Mouse (Mus musculus): ENCODE results near the gene Mettl8. TPM values are rescaled to one million over a fixed set of nuclear protein-coding genes. Genes with fewer than 3 reads are reported as not detected.

Gene Mettl8
- polyA plus RNA-seq (2016; fragmentation: Nextera tagmentation; extraction: Ambion mirVana): 22.9 and 23.1 TPM in 2 replicates

DNA sequence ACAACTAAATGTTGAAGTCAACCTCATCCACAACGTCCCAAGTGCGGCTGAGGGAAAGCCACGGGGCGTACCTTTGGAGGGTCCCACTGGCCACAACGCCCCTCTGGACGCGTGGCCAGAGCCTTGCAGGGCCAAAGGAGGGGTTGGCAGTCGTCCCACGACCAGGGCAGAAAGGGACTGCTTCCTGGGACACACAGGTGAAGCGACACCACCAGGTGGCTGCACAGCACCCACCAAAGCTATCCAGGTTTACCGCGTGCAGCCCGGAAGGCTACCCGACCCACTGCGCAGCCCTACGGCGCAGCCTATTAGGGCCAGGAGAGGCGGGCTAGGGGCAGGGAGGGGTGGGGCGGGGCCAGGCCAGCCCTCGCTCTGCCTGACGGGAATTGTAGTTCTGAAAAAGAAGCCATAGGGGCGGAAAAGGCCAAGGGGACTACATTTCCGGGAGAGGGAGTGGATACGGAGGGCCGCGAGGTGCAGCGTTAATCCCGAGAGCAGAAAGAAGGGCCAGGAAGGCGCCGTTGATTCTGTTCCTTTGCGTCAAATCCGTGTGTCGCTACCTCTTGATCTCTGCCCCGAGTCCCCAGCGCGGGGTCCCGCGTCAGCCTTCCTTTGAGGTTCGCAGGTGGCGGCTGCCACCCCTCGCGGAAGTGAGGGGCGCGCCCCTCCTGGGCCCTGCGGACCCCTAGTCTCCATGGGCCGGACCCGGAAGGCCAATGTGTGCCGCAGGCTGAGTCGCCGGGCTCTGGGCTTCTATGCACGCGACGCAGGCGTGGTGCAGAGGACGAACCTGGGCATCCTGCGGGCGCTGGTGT lies at the start of gene Mettl8, which contains the start of gene Dcaf17:
Gene Mettl8 (minus strand): TSS at position 284 of the 815 bp plus-strand sequence.
Gene Dcaf17 (plus strand): TSS at position 29 of the 815 bp plus-strand sequence.
- Histone ChIP-seq H3K27ac (peak within 1 kb of the TSS; percentile 88), H3K36me3 (peaks cover 14% of the 10 kb centered on the region), H3K9me3 (replicated peaks) (no peaks in the 10 kb centered on the region), H3K4me3 (peak within 1 kb of the TSS; percentile 67), H3K4me1 (peaks cover 6% of the 10 kb centered on the region; the same call in 1 of the 2 replicates), H3K27me3 (ENCODE audit: low read depth, poor library complexity, severe bottlenecking) (no peaks in the 10 kb centered on the region)
- DNase-seq (ENCODE audit: low spot score): peak; percentile 96
- WGBS: under 1% methylated on average over 57 of the region's 57 CpGs

DNA sequence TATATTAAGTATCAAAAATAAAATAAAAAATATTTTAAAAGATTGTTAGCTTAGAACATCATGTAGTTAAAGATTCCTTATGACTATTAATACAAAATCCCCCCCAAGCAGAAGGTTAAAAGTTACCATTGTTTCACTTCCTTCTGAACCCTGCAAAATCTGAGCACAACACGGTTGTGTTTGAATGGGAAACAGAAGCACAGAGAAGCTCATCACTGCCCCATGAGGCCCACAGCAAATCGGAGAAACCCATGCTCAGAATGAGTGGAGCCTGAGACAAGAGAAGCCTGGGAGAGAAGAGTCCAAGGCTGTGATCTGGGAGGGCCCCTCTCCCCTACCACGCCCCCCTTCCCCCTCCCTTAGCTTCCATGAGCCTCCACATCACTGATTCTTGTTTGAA lies 49.3 kb upstream of the Mettl8 start:
- Histone ChIP-seq H3K27ac (no peak overlapping the region), H3K27me3 (ENCODE audit: low read depth, poor library complexity, severe bottlenecking) (no peaks in the 10 kb centered on the region), H3K36me3 (peaks cover 3% of the 10 kb centered on the region), H3K4me3 (no peak overlapping the region), H3K9me3 (replicated peaks) (no peaks in the 10 kb centered on the region), H3K4me1 (no peaks in the 10 kb centered on the region)
- DNase-seq (ENCODE audit: low spot score): no peak
- 81% methylated on average over 3 of the region's 3 CpGs for WGBS

DNA sequence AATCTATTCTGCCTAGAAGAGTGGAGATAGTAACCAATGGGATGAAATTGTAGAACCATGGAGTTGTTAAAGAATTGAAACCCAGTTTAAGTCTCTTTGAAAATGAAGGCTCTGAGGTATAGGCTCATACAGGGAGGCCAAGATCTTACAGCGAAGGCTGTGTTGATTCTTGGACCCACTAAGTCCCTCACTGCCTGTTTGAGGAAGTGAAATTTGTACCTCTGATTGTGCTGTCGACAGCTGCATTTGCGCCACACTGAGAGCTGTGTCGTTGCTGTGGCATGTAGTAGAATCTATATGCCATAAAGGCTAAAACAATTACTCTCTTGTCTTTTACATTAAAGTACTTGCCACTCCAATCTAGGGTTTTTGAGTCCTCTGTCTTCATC lies 47.9 kb upstream of the Mettl8 start:
- Histone ChIP-seq H3K4me3 (no peak overlapping the region), H3K27ac (no peak overlapping the region), H3K4me1 (no peaks in the 10 kb centered on the region), H3K36me3 (peaks cover 8% of the 10 kb centered on the region), H3K9me3 (replicated peaks) (no peaks in the 10 kb centered on the region), H3K27me3 (ENCODE audit: low read depth, poor library complexity, severe bottlenecking) (no peaks in the 10 kb centered on the region)
- no peak for DNase-seq (ENCODE audit: low spot score)
- WGBS: 90% methylated on average over 4 of the region's 4 CpGs

DNA sequence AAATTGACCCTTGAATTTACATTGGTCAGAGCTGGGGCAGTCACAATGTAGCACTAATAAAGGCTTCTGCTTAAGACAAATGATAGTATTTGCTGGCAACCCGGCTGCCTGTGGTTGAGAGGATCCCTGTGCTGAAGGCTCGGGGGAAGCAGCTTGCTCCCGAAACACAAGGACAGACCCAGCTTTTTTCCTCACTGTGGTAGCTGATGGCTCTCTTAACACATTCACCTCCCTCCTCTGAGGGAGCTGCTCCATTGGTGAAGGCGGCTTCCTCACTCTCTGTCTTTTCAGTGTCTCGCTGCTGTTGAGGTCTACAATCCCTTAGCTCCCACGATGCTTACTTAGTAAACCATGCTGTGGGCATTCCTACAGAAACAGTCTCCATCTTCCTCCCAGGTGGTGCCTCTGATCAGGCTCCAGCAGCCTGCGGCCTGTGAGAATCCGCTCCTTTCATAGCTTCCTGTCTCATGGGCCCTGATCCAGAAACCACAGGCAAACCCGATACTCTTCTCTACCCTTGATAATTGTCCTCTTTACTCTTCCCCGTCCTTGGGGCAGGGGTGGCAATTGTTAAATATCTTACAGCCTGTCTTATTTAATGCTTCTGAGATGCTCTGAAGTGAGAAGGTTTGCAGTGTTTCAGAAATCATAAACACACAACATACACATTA lies 47.4 kb upstream of the Mettl8 start:
- no peak overlapping the region for H3K4me3 ChIP-seq
- no peak for DNase-seq (ENCODE audit: low spot score)
- H3K27ac ChIP-seq: no peak overlapping the region
- peaks cover 8% of the 10 kb centered on the region for H3K36me3 ChIP-seq
- 88% methylated on average over 10 of the region's 10 CpGs for WGBS
- H3K9me3 ChIP-seq (replicated peaks): no peaks in the 10 kb centered on the region
- no peaks in the 10 kb centered on the region for H3K4me1 ChIP-seq
- no peaks in the 10 kb centered on the region for H3K27me3 ChIP-seq (ENCODE audit: low read depth, poor library complexity, severe bottlenecking)

DNA sequence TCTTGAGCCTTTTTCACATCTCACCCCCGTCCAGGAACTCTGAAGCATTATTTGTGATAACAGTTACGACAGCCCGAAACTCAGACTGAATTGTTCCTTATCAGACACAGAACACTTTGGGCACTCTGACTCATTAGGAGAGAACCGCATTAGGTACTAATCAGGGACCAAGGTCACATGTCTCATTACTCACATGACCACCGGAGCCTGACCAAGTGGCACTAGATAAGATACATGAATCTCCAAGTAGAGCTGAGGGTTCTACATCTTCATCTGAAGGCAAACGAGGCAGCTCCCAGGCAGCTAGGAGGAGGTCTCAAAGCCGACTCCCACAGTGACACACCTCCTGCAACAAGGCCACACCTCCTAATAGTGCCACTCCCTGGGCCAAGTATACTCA lies 40.8 kb upstream of the Mettl8 start:
- H3K9me3 ChIP-seq (replicated peaks): no peaks in the 10 kb centered on the region
- no peak overlapping the region for H3K27ac ChIP-seq
- DNase-seq (ENCODE audit: low spot score): no peak
- peaks cover 23% of the 10 kb centered on the region for H3K36me3 ChIP-seq
- no peak overlapping the region for H3K4me3 ChIP-seq
- no peaks in the 10 kb centered on the region for H3K27me3 ChIP-seq (ENCODE audit: low read depth, poor library complexity, severe bottlenecking)
- no peaks in the 10 kb centered on the region for H3K4me1 ChIP-seq
- WGBS: 80% methylated on average over 7 of the region's 7 CpGs

DNA sequence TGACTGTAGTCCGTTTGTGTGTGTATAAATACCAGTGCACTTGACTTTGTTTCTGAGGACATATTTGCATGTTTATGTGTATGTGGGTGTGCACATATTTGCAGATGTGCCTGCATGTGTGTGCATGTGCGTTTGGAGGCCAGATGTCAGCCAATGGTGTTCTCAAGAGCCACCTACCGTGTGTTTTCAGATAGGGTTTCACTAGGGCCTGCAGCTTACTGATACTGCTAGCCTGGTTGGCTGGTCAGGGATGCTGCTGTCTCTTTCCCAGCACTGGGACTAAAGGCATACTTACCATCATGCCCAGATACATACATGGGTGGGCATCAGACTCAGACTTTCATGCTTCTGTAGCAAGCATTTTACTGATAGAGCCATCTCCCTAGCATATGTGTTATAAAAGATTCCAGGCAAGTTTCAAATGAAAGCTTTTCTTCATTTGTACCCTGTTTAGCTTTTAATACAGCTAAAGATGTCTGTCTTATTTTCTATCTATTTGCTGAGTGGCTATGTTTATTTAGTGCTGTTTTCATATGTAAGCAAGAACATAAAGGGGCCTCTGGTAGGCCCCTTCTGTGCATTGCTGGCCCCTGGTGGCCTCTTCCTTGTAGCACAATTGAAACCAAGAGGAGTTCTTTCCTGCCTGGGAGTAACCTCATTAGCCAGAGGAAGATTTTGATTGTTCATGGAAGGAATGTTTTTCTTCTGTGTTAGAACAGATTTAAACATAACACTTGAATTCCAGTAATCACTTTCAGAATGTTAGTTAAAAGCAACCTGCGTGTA lies 35.5 kb upstream of the Mettl8 start:
- WGBS: 89% methylated on average over 4 of the region's 4 CpGs
- no peak overlapping the region for H3K27ac ChIP-seq
- no peaks in the 10 kb centered on the region for H3K4me1 ChIP-seq
- peaks cover 52% of the 10 kb centered on the region for H3K36me3 ChIP-seq
- H3K27me3 ChIP-seq (ENCODE audit: low read depth, poor library complexity, severe bottlenecking): no peaks in the 10 kb centered on the region
- H3K4me3 ChIP-seq: no peak overlapping the region
- no peak for DNase-seq (ENCODE audit: low spot score)
- H3K9me3 ChIP-seq (replicated peaks): no peaks in the 10 kb centered on the region

DNA sequence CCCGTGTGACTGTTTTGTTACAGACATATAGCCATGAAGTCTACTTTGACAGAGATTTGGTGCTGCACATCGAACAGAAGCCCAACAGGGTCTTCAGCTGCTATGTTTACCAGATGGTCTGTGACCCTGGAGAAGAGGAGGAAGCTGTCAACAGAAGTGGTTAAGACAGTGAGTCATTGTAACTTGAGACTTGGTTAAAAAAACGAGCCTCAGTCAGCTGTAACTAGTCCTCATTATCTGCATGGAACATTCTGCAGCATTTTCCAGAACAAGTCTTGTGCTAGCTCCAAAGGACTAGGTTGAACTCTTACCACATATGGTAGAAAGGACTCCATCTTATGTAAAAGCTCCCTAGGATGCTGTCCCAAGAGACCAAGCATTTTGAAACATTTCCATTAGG lies 34.4 kb upstream of the Mettl8 start:
- peaks cover 52% of the 10 kb centered on the region for H3K36me3 ChIP-seq
- 70% methylated on average over 3 of the region's 3 CpGs for WGBS

DNA sequence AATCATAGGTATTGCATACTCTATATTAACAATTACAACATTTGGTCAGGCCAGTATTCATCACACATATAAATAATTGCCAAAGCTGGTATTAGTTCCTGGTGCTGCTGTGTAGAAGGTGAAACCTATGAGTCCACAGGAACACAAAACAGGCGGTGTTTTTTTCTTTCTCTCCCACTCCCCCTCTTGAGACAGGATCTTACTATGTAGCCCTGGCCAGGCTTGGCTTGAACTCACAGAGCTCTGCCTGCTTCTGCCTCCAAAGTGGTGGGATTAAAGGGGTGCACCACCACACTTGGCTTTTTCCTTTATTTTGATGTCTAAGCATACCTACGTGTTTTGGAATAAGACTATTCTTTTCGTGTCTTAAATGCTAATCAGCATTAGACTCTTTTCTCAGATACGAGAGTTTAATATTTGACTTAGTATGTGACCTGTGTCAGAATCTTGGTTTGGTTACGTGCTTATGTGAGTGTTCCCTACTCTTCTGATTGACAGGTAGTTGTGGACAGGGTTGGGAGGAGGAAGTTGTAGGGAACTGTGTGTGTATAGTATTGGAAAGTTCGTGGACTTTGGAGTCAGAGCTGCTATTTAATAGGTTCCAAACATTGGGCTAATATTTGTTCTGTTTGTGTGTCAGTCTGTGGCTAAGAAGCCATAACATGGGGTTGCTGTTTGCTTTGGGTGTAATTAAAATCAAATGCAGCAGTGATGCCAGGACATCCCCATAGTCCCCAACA lies 28.2 kb upstream of the Mettl8 start:
- Histone ChIP-seq H3K36me3 (peaks cover 43% of the 10 kb centered on the region), H3K27ac (no peak overlapping the region), H3K4me1 (no peaks in the 10 kb centered on the region), H3K9me3 (replicated peaks) (no peaks in the 10 kb centered on the region), H3K4me3 (no peak overlapping the region), H3K27me3 (ENCODE audit: low read depth, poor library complexity, severe bottlenecking) (no peaks in the 10 kb centered on the region)
- DNase-seq (ENCODE audit: low spot score): no peak
- WGBS: 93% methylated on average over 6 of the region's 6 CpGs

More for the DNA sequence above, 34.4 kb upstream of the Mettl8 start:
- no peak overlapping the region for H3K27ac ChIP-seq
- H3K4me1 ChIP-seq: no peaks in the 10 kb centered on the region
- no peaks in the 10 kb centered on the region for H3K27me3 ChIP-seq (ENCODE audit: low read depth, poor library complexity, severe bottlenecking)
- H3K9me3 ChIP-seq (replicated peaks): no peaks in the 10 kb centered on the region
- no peak overlapping the region for H3K4me3 ChIP-seq
- no peak for DNase-seq (ENCODE audit: low spot score)

DNA sequence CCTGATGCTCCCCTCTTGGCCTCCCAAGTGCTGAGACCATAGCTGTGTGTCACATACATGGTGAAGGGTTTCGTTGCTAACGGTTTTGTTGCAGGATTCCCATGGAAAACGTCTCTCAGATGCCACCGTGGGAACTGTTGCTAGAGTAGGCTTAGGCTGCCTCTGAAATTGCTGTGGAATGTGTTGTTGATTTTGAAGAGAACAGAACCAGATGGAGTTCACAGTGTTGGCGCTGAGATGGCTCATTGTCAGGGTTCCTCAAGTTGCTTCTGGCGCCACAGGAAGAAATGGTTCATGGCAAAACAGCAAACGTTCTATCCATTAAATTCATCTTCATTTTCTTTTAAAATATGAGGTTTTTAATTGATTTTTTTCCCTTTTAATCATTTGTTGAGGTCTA lies 27.0 kb upstream of the Mettl8 start:
- no peak overlapping the region for H3K4me3 ChIP-seq
- H3K9me3 ChIP-seq (replicated peaks): no peaks in the 10 kb centered on the region
- H3K27ac ChIP-seq: no peak overlapping the region
- WGBS: 91% methylated on average over 7 of the region's 7 CpGs
- DNase-seq (ENCODE audit: low spot score): no peak
- no peaks in the 10 kb centered on the region for H3K27me3 ChIP-seq (ENCODE audit: low read depth, poor library complexity, severe bottlenecking)
- peaks cover 32% of the 10 kb centered on the region for H3K36me3 ChIP-seq
- no peaks in the 10 kb centered on the region for H3K4me1 ChIP-seq

DNA sequence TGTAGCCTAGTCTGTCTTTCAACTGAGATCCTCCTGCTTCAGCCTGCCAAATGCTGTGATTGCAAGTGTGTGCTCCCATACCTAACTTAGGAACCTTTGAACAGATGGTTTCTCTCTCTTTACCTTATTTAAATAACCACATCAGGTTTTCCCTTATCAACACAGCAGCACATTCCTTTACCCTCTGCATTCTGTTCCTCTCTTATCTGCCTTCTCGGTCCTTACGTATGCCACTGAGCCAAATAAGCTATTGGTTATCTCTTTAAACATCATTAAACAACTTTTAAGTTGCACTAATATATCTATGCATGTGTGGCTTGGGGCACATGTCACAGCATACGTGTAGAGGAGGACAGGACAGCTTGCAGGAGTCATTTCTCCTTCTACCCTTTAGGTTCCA lies 18.4 kb upstream of the Mettl8 start:
- 95% methylated on average over 3 of the region's 3 CpGs for WGBS

DNA sequence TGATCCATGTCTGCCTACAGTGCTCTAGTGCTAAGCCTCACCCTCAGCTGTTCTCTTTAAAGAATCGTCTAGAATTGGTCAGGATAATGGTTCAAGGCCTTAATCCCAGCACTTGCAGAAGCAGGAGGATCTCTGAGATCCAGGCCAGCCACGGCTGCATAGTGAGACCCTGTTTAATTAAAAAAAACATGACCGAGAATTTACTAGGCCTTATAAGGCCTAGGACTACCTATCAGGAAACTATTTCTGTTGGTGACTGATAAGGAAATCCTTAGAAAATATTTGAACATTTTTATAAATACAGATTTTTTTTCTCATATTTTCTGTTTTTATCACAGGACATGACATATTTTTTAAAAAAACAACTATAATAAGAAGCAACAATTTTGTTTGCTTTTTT lies 17.9 kb upstream of the Mettl8 start:
- Histone ChIP-seq H3K4me1 (no peaks in the 10 kb centered on the region), H3K4me3 (no peak overlapping the region), H3K36me3 (peaks cover 14% of the 10 kb centered on the region), H3K27ac (no peak overlapping the region), H3K9me3 (replicated peaks) (no peaks in the 10 kb centered on the region), H3K27me3 (ENCODE audit: low read depth, poor library complexity, severe bottlenecking) (no peaks in the 10 kb centered on the region)
- 90% methylated on average over 3 of the region's 3 CpGs for WGBS
- DNase-seq (ENCODE audit: low spot score): no peak

More for the DNA sequence above, 18.4 kb upstream of the Mettl8 start:
- no peaks in the 10 kb centered on the region for H3K9me3 ChIP-seq (replicated peaks)
- H3K27me3 ChIP-seq (ENCODE audit: low read depth, poor library complexity, severe bottlenecking): no peaks in the 10 kb centered on the region
- no peak overlapping the region for H3K27ac ChIP-seq
- H3K4me1 ChIP-seq: no peaks in the 10 kb centered on the region
- peaks cover 14% of the 10 kb centered on the region for H3K36me3 ChIP-seq
- H3K4me3 ChIP-seq: no peak overlapping the region
- no peak for DNase-seq (ENCODE audit: low spot score)

DNA sequence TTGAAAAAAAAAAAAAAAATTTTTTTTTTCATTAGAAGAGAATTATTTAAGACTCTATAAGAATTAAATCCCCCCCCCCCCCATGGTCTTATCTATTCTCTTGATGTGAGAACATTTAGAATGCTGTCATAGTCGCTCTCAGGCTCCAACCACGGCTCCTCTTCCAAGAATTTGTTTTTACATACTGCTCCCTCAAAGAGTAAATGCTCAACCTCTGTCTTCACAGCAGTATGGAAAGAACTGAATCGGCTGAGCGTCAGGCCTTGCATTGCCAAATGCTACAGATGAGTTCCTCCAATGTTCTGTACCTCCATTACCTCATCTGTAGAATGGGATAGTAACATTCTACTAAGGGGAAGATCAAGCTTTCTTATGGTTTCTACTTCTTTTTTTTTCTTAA lies 16.2 kb upstream of the Mettl8 start:
- no peak for DNase-seq (ENCODE audit: low spot score)
- WGBS: 94% methylated on average over 4 of the region's 4 CpGs

More for the DNA sequence above, 16.2 kb upstream of the Mettl8 start:
- Histone ChIP-seq H3K36me3 (peaks cover 14% of the 10 kb centered on the region), H3K4me1 (no peaks in the 10 kb centered on the region), H3K9me3 (replicated peaks) (no peaks in the 10 kb centered on the region), H3K27me3 (ENCODE audit: low read depth, poor library complexity, severe bottlenecking) (no peaks in the 10 kb centered on the region), H3K27ac (no peak overlapping the region), H3K4me3 (no peak overlapping the region)
